Mouse (Mus musculus): ENCODE measurements at regions not wholly inside any gene's neighbourhood (a gene's known extent, or its start where the extent isn't known, plus 50 kb on each side); places are given as distances from the start of the nearest gene placed in this dataset.

- no peak for TF ChIP-seq CTCF (IDR thresholded peaks at IDR 0.05; ENCODE audit: control insufficient read depth, insufficient read depth, low read length)
- TF ChIP-seq POLR2A (IDR thresholded peaks at IDR 0.05; ENCODE audit: borderline replicate concordance, control insufficient read depth, low read depth, low read length) = no peak
Observed at GRCm38 (mm10) chr13:44102257-44102656, 317.7 kb downstream of the Cd83 start.

Measured in bone marrow, adult 2 months (tissue).